Mouse (Mus musculus) left cerebral cortex, adult 9 months (tissue): ENCODE measurements at regions not wholly inside any gene's neighbourhood (a gene's known extent, or its start where the extent isn't known, plus 50 kb on each side); places are given as distances from the start of the nearest gene placed in this dataset.

Source experiments
- DNase-seq, 2 experiments: peaks; one replicate each; pipeline ENCODE4 v3.0.0; 2022; ENCODE audit warnings: low spot score in 2 of 2

DNA sequence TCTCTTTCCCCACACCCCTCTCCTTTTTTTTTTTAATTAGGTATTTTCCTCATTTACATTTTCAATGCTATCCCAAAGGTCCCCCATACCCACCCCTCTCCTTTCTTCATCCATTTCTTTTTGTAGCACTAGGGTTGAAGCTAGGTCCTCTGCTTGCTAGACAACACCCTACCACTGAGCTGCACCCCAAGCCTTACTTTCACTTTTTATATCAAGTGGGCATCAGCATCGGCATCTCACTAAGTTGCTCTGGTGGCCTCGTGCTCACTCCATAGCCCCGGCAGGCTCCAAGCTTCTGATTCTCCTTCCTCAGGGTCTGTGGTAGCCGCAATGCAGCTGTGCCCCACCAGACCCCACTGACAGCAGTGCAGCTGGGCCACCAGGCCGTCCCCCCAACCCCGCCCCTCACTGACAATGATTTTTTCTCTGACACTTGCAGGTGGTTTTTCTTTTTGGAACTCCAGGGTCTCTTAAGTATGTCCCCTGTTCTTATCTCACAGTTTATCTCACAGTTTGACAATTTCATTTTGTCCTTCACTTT is 77.5 kb downstream of the Nufip1 start:
- DNase-seq = no peak

- no peak for DNase-seq
Measured at GRCm38 (mm10) chr14:76195324-76195723, 84.6 kb downstream of the Nufip1 start.

DNA sequence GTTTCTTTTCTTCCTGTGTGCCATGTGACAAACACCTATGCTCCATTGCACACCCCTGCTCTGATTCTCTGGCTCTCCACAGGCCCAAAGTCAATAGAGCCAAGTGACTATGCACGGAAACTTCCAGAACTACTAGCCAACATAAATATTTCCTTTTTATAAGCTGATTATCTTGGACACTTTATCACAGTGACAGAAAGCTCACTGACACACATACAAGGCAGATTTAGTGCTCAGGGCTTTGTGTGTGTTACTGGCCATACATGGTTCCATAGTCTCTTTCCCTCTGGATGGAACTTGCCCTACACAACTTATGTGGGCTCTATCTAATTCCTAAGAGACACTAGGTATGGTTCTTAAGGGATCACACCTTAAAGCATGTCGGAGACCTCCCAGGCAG is 86.7 kb downstream of the Nufip1 start:
- no peak for DNase-seq

DNA sequence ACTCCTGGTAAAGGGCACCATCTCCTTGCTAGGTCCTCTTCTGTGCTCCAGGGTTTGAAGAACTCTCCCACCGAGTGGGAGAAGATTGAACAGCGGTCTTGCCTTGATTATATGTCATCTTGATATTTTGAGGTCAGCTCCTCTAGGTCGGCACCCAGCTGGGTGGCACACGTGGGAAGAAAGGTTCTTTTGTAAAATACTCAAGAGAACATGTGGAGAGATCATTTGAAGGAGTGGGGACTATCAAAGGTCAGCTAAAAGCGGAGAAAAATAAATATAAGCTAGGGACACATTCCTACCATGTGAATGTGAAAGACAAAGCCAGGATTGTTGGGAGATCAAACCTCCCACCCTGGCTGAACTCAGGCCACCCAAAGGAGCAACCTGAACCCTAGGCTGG is 87.7 kb downstream of the Nufip1 start:
- no peak for DNase-seq

GRCm38 (mm10) chr14:76202595-76202994 is 91.9 kb downstream of the Nufip1 start:
- DNase-seq = no peak

DNA sequence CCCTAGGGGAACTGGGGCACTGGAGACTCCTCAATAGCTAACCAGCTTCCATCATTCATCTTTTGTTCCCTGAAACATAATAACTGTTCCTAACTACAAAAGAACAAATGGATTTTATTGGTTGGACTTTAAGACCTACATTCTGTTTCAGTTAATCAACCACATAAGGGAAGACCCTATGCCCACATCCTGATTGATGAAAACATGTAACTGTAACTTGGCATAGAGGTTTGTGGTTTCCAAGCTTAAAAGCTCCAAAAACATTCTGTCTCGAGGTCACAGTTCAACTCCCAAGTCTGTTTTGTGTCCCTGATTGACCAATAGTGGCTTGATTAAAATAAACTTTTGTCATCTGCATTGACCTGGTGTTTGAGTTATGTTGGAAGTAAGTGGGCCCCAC is 92.4 kb downstream of the Nufip1 start:
- no peak for DNase-seq

DNA sequence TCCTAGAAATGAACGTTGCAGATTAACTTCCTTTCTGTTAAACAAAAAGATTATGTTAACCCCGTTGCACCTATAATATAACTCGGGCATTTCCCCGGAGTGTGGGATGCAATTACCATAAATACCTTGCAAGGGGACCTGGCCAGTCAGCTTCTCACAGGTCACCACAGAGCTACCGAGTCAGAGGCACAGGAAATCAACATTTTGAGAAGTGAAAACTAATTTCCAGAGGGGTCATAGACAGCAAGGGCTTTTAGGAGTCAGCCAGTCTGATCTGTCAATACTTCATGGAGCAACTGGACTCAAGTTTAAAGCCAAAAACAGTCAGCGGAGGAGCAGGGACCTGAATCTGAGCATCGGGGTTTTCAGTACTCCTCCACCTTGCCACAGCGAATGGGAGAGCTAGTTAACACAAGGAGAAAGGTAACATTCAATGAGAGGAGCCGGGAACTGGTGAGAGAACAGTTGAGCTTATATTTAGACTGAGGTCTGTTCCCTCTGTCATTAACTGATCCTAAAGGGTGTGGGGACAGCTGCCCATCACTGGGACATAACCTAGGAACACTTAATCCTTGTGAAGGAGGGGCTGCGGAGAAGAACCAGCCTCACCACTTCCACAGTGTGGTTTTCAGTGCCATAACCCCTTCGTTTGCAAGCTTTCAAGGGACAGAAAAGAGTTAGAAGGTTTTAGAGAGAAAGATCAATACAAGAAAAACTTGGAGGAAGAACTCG is 105.9 kb downstream of the Nufip1 start:
- DNase-seq = no peak

DNA sequence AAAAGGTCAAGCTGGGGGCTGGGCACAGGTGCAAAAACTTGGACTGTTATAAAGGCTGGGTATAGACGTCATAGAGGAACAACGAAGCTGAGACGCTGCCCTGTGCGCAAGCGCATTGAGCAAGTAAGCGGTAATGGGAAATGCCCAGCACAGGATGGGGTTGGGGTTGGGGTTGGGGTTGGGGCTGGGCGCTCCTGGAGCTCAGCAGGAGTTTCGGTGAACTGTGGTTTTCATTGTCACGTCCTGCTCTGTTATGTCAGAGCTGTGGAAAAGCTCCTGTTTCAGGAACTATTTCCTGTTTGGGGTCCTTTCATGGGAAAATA is 106.4 kb downstream of the Nufip1 start:
- DNase-seq = no peak

GRCm38 (mm10) chr14:76217571-76218256 is 107.0 kb downstream of the Nufip1 start:
- no peak for DNase-seq

DNA sequence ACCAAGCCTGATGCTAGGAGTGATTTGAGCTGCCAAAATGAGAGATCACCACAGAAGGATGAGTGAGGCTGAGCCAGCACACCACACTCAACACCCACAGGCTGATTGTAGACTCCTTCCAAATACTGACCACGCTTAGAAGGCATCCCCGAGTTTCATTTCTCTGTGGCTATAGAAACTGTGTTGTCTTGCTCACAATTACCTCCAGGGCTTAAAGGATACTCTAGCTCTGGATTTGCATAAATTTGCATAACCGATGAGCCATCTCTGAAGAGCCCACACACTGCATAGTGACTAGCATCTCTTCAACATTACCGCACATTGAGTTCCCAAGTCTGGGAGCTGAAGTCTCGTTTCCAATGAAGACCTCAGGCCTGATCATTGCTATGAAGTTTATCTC is 110.3 kb downstream of the Nufip1 start:
- peak in 1 of 2 experiments; percentile 4 for DNase-seq

- no peak for DNase-seq
Measured at GRCm38 (mm10) chr14:76221617-76222319, 111.1 kb downstream of the Nufip1 start.

- no peak for DNase-seq
Measured at GRCm38 (mm10) chr14:76222320-76222626, 111.6 kb downstream of the Nufip1 start.

- no peak for DNase-seq
Measured at GRCm38 (mm10) chr14:76223036-76223650, 112.5 kb downstream of the Nufip1 start.

DNA sequence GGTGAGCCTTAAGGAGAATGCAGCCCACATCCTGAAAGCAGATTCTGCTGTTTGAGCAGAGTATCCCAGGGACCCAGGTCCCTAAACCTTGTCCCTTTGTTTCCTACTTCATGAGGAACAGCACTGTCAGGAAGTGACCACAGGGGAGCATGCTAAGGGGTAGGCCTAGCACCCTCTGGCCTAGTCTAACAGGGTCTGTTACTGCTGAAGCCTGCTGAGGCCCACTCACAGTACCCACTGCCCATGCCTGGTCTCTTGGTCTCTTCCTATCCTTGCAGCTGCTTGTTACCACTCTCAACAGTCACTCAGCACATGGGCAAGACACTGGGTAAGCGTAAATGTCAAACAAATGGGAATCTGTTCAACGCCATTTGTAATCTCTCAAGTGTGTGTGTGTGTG is 113.2 kb downstream of the Nufip1 start:
- no peak for DNase-seq

- no peak for DNase-seq
Measured at GRCm38 (mm10) chr14:76225532-76225931, 114.8 kb downstream of the Nufip1 start.

DNA sequence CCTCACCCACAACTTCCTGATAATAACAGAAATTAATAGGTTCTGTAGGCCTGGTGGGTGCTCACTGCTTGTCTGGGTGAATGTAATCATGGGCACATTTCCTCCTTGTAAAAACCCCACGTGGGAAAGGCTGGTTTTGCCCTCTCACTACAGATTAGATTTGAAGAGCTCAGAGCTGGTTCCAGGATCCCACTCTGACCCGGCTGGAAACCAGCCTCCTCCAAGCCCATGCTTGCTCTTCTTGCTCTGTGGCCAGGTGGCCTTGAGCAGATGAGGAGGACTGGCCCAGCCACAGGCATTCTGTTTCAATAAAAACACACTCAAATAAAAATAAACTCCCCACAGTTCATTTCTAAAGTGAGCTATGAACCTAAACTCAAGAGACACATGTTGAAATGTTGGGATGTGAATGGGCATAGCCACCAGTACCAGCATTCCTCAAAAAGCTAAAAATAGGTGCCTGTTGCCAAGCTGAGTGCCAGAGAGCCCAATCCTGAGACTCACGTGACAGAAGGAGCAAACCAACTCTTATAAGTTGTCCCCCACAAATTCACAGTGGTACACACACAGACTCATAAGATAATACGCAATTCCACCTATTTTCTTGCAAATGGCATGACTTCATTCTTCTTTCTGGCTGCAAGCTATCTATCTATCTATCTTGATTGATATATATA is 116.1 kb downstream of the Nufip1 start:
- no peak for DNase-seq

GRCm38 (mm10) chr14:76228968-76229555 is 118.4 kb downstream of the Nufip1 start:
- no peak for DNase-seq

- no peak for DNase-seq
Measured at GRCm38 (mm10) chr14:76239856-76240493, 129.3 kb downstream of the Nufip1 start.

GRCm38 (mm10) chr14:76243581-76244337 is 133.1 kb downstream of the Nufip1 start:
- DNase-seq = no peak

DNA sequence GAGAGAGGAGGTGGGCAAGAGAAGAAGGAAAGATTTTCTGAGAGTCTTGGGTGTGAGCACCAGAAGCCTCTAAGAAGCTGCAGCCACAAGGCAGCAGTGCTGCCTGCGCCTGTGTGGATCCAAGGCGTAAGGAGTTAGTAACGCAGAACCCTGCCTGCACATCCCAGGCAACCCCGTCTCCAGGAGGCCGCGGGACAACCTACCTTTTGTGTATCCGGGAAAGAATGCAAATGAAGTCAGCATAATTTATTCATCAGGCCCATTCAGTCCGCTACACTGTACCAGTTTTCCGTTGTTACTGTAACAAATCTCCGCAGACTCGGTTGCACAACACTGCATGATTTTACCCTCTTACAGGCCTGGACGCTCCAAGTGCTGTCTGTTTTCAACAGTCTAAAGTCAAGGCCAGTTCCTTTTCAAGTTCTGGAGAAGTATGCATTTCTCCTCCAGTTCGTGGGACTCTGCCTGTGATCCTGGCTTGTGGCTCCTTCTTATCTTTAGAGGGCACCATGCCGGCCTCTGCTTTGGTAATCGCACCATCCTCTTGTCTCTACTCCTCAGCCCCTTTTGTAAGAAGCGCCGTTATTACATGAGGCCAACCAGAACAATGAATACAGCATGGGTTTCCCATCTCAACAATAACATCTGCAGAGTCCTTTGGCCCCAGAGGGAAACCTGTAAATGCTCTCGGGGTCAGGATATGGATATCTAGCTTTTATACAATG is 133.8 kb downstream of the Nufip1 start:
- DNase-seq = no peak
